Mouse (Mus musculus) liver, embryonic 14.5 days (tissue): ENCODE measurements at regions not wholly inside any gene's neighbourhood (a gene's known extent, or its start where the extent isn't known, plus 50 kb on each side); places are given as distances from the start of the nearest gene placed in this dataset.

Source experiments
- ATAC-seq: fragments of 200-750 bp; cut with Nextera tagmentation; 2 replicates; pipeline ENCODE4 v1.8.0; 2017; ENCODE audit warnings: moderate number of reproducible peaks, mild to moderate bottlenecking, moderate library complexity; ENCODE audit not compliant: insufficient read depth
- DNase-seq, 3 experiments: peaks; one replicate each; pipeline ENCODE4 v3.0.0-alpha.2; 2012 to 2013; ENCODE audit warnings: low read depth in 3 of 3, low spot score in 3 of 3
- H3K27ac ChIP-seq: fragments of 300-500 bp; sonication (generic); 2 replicates; pipeline ENCODE4 v1.5.1; 2014; ENCODE audit warnings: moderate library complexity, mild to moderate bottlenecking, control low read depth, inconsistent platforms
- H3K27me3 ChIP-seq: fragments of 300-500 bp; sonication (generic); 2 replicates; pipeline ENCODE4 v1.6.1; 2014; ENCODE audit warnings: mild to moderate bottlenecking, low read length, moderate library complexity; ENCODE audit not compliant: control insufficient read depth, insufficient read depth
- H3K36me3 ChIP-seq: fragments of 300-500 bp; sonication (generic); replicated peaks from 2 replicates; pipeline ENCODE4 v1.6.1; 2014; ENCODE audit warnings: low read depth; ENCODE audit not compliant: control insufficient read depth, insufficient read depth
- H3K4me1 ChIP-seq, 2 experiments: fragments of 200-500 bp in 1 of 2; fragments of 300-500 bp in 1 of 2; sonication (generic) in 1 of 2; replicated peaks; 2 replicates each; pipeline ENCODE4 v1.6.1; 2012 to 2014; ENCODE audit warnings: antibody characterized with exemption in 1 of 2, inconsistent platforms in 1 of 2, low read length in 1 of 2; ENCODE audit not compliant: control insufficient read depth in 2 of 2, insufficient read depth in 2 of 2
- H3K4me2 ChIP-seq: fragments of 300-500 bp; sonication (generic); 2 replicates; pipeline ENCODE4 v1.6.1; 2014; ENCODE audit warnings: low read depth, mild to moderate bottlenecking, control low read depth, moderate library complexity
- H3K4me3 ChIP-seq, 2 experiments: fragments of 200-500 bp in 1 of 2; fragments of 300-500 bp in 1 of 2; sonication (generic) in 1 of 2; 2 replicates each; pipeline ENCODE4 v1.5.1; 2012 to 2014; ENCODE audit warnings: low read depth in 2 of 2, low read length in 2 of 2, mild to moderate bottlenecking in 2 of 2, control low read depth in 1 of 2, inconsistent platforms in 1 of 2, moderate library complexity in 1 of 2; ENCODE audit not compliant: insufficient read depth in 1 of 2
- H3K9ac ChIP-seq: fragments of 300-500 bp; sonication (generic); replicated peaks from 2 replicates; pipeline ENCODE4 v1.6.1; 2014; ENCODE audit warnings: mild to moderate bottlenecking, control low read depth, moderate library complexity
- H3K9me3 ChIP-seq: fragments of 300-500 bp; sonication (generic); 2 replicates; pipeline ENCODE4 v1.6.1; 2016; ENCODE audit warnings: low read length, mixed read lengths; ENCODE audit not compliant: control insufficient read depth
- CTCF ChIP-seq: IDR thresholded peaks from 2 replicates; pipeline ENCODE4 v1.5.1; 2016; ENCODE audit warnings: antibody characterized with exemption, low read depth, control low read depth
- EP300 ChIP-seq: IDR thresholded peaks from 2 replicates; pipeline ENCODE4 v1.6.1; 2016; ENCODE audit warnings: antibody characterized with exemption, low read depth
- WGBS: fragments of 180-500 bp; shearing (Covaris S2); extraction: QIAGEN DNeasy Blood & Tissue Kit; methylation state at CpG from one replicate; pipeline ENCODE4 v1.1.7; 2014; ENCODE audit not compliant: insufficient replicate concordance; 5-methylcytosine and 5-hydroxymethylcytosine counted together

DNA sequence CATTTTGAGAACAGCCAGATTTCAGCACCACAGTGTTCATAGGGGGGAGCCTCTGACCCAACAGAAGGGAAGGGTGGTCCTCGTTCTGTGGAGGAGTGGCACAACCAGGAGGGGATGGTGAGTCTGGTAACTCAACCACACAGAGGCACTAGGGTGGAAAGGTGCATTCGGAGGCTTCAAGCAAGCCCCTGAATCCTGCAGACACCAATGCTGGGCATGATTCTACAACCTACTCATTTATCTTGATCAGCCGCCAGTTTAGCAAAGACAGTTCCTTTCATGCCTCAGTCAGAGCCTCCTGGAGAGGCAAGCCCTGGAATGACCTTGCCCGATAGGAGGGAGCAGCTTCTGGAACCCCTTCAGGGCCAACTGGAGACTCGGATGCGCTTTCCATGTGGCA is 223.1 kb upstream of the Shh start:
- H3K27me3 ChIP-seq, result no peaks in the 10 kb centered on the region
- H3K4me3 ChIP-seq, result no peak overlapping the region
- no peaks in the 10 kb centered on the region for H3K36me3 ChIP-seq
- no peak overlapping the region for H3K4me2 ChIP-seq
- TF ChIP-seq EP300, result no peak
- no peak for TF ChIP-seq CTCF
- no peak for DNase-seq
- 58% methylated on average over 6 of the region's 6 CpGs for WGBS
- H3K27ac ChIP-seq, result no peak overlapping the region
- no peak overlapping the region for H3K9ac ChIP-seq
- no peak for ATAC-seq
- H3K4me1 ChIP-seq, result no peaks in the 10 kb centered on the region
- no peaks in the 10 kb centered on the region for H3K9me3 ChIP-seq

- WGBS, result 55% methylated on average over 2 of the region's 2 CpGs
- Histone ChIP-seq H3K4me2 (no peak overlapping the region), H3K4me3 (no peak overlapping the region), H3K9ac (no peak overlapping the region), H3K27ac (no peak overlapping the region), H3K4me1 (no peaks in the 10 kb centered on the region), H3K27me3 (no peaks in the 10 kb centered on the region), H3K36me3 (no peaks in the 10 kb centered on the region), H3K9me3 (no peaks in the 10 kb centered on the region)
- DNase-seq (no peak), ATAC-seq (no peak)
- no peak for TF ChIP-seq EP300
- TF ChIP-seq CTCF, result no peak
Measured at GRCm38 (mm10) chr5:28689651-28690050, 222.6 kb upstream of the Shh start.

DNA sequence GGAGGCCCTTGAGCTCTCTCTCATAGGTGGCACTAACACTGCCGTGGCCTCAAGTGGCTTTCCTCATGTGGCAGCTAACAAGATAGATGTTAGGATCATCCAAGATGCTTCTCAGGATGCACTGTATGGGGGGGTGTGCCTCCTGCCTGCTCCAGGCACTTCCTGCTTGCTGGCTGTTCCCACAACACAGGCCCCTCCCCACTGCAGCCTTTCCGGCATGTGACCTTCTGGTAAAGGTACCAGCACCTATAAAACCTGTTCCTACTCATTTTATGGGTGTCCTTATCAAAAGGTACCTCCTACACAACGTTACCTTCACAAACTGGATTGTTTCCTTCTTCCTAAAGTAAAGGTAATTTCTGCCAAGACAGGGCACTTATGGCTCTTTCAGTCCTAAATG is 222.1 kb upstream of the Shh start:
- 43% methylated on average over 3 of the region's 3 CpGs for WGBS
- H3K27me3 ChIP-seq, result no peaks in the 10 kb centered on the region
- no peak overlapping the region for H3K4me3 ChIP-seq
- no peak overlapping the region for H3K9ac ChIP-seq
- no peak for ATAC-seq
- TF ChIP-seq EP300 (no peak), CTCF (no peak)
- no peaks in the 10 kb centered on the region for H3K9me3 ChIP-seq
- H3K4me1 ChIP-seq, result no peaks in the 10 kb centered on the region
- H3K27ac ChIP-seq, result no peak overlapping the region
- no peak for DNase-seq
- H3K36me3 ChIP-seq, result no peaks in the 10 kb centered on the region
- H3K4me2 ChIP-seq, result no peak overlapping the region

GRCm38 (mm10) chr5:28682821-28683220 is 215.8 kb upstream of the Shh start:
- Histone ChIP-seq H3K36me3 (no peaks in the 10 kb centered on the region), H3K4me2 (no peak overlapping the region), H3K4me1 (no peaks in the 10 kb centered on the region), H3K27me3 (no peaks in the 10 kb centered on the region), H3K9me3 (no peaks in the 10 kb centered on the region), H3K4me3 (no peak overlapping the region), H3K27ac (no peak overlapping the region), H3K9ac (no peak overlapping the region)
- DNase-seq (no peak), ATAC-seq (no peak)
- 66% methylated on average over 6 of the region's 6 CpGs for WGBS
- TF ChIP-seq CTCF, result no peak
- TF ChIP-seq EP300, result no peak

- ATAC-seq (no peak), DNase-seq (no peak)
- H3K4me2 ChIP-seq, result no peak overlapping the region
- 67% methylated on average over 1 of the region's 1 CpGs for WGBS
- H3K9me3 ChIP-seq, result no peaks in the 10 kb centered on the region
- H3K4me1 ChIP-seq, result no peaks in the 10 kb centered on the region
- no peak overlapping the region for H3K27ac ChIP-seq
- no peak overlapping the region for H3K4me3 ChIP-seq
- no peaks in the 10 kb centered on the region for H3K27me3 ChIP-seq
- no peaks in the 10 kb centered on the region for H3K36me3 ChIP-seq
- TF ChIP-seq EP300 (no peak), CTCF (no peak)
- H3K9ac ChIP-seq, result no peak overlapping the region
Measured at GRCm38 (mm10) chr5:28680311-28680710, 213.3 kb upstream of the Shh start.

DNA sequence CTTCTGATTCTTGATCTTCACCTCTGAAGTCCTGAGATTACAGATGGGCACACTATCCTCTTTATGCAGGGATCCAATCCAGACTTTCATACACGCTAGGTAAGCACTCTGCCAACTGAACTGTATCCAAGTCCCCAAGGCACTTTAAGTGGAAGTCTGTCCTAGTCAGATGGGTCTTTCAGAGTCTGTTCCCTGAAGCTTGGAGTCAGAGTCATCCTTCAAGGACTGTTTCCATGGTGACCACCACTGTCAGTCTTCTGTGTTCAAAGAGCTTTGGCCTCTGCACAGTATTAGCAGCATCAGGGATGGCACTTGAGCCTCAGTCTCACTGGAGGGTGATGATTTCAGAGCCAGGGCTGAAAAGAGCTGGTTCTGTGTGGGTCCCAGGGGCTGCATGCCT is 212.7 kb upstream of the Shh start:
- WGBS, result 54% methylated on average over 1 of the region's 1 CpGs
- ATAC-seq (no peak), DNase-seq (no peak)
- Histone ChIP-seq H3K27me3 (no peaks in the 10 kb centered on the region), H3K9ac (no peak overlapping the region), H3K27ac (no peak overlapping the region), H3K9me3 (no peaks in the 10 kb centered on the region), H3K36me3 (no peaks in the 10 kb centered on the region), H3K4me1 (no peaks in the 10 kb centered on the region), H3K4me2 (no peak overlapping the region), H3K4me3 (no peak overlapping the region)
- TF ChIP-seq CTCF (no peak), EP300 (no peak)
